Mouse (Mus musculus) induced T-regulatory cell, adult 2 months (primary cell): ENCODE measurements around the gene Tspan31.

ENCODE experiments used
- DNase-seq: peaks from one replicate; pipeline ENCODE4 v3.0.0-alpha.2; 2012; ENCODE audit warnings: low read depth

Tspan31 gene

GRCm38 (mm10) chr10:127041774-127042338 lies 28.2 kb downstream of the Tspan31 start:
- DNase-seq = peak; percentile 92

- DNase-seq = no peak
Observed at GRCm38 (mm10) chr10:127041274-127041766, 28.7 kb downstream of the Tspan31 start, which contains the start of the genes Mettl1 and Eef1akmt3. Gene Mettl1, plus strand, starts transcription at chr10:127041414. Gene Eef1akmt3, minus strand, starts transcription at chr10:127041513.

GRCm38 (mm10) chr10:127040569-127041214 lies 29.4 kb downstream of the Tspan31 start:
- peak; percentile 41 for DNase-seq

- no peak for DNase-seq
Observed at GRCm38 (mm10) chr10:127037641-127038040, 32.4 kb downstream of the Tspan31 start.

GRCm38 (mm10) chr10:127036273-127036672 lies 33.8 kb downstream of the Tspan31 start:
- DNase-seq = no peak

GRCm38 (mm10) chr10:127033301-127033741 lies 36.7 kb downstream of the Tspan31 start:
- DNase-seq = no peak

GRCm38 (mm10) chr10:127030336-127031296 lies 39.4 kb downstream of the Tspan31 start, which contains the start of gene Tsfm:
Gene Tsfm, minus strand, starts transcription at chr10:127030840.
- DNase-seq = peak; percentile 93

- DNase-seq = no peak
Observed at GRCm38 (mm10) chr10:127018422-127018821, 51.6 kb downstream of the Tspan31 start.
